ENCODE assay signal across 9 mouse cellular contexts in the genomic region with DNA sequence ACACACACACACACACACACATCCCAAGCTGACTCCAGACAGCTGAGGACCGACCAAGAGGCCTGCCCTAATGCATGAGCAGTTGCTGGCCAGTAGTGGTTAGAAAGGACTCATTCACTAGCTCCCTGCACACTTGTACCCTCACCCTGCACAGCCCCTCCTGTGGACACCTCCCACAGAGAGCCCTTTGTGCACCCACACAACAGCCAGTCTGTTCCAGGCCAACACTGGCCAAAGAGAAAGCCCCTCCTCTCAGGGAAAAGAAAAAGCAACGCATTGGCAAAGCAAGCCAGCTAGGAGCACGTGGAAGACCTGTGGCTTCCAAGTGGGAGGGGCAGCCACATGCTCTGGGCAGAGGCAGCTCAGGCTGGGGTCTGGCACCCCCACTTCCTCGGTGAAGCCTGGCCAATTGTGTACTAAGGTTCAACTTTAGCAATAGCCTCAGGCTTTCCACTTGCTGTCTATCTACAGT. TPM values are rescaled to one million over a fixed set of nuclear protein-coding genes. Genes with fewer than 3 reads are reported as not detected.
DNase-seq lines count a peak whose midpoint lies in the region; ATAC-seq and TF ChIP-seq lines count a peak whose summit lies in the region.
"Had no signal": no experiment of that assay in that cellular context is flagged by ENCODE, and none has a peak within 500 bp of the region (broad histone marks: within the 10 kb centered on the region; RNA-seq: fewer than 3 reads in every experiment).

No protein-coding gene starts in this region.

- no peaks in the 10 kb centered on the region for H3K27me3 ChIP-seq in kidney, adult 2 months (replicated peaks; ENCODE audit: control insufficient read depth, insufficient read depth, low read length)
- H3K27me3 ChIP-seq in midbrain, postnatal 0 days (ENCODE audit: insufficient read depth, low read length), result no peaks in the 10 kb centered on the region

- 0 out of 2 replicates have a peak overlapping the region, but pooled peaks have one; percentile 2 for H3K9ac ChIP-seq in midbrain, postnatal 0 days (replicated peaks; ENCODE audit: low read length, poor library complexity, severe bottlenecking)

- no peak overlapping the region for H3K4me2 ChIP-seq in midbrain, postnatal 0 days (ENCODE audit: low read depth, low read length, poor library complexity, severe bottlenecking)

- H3K36me3 ChIP-seq in kidney, adult 2 months (ENCODE audit: control insufficient read depth, insufficient read depth, low read length), result peaks cover 27% of the 10 kb centered on the region
- H3K36me3 ChIP-seq in midbrain, postnatal 0 days (ENCODE audit: insufficient read depth, low read length), result peaks cover 59% of the 10 kb centered on the region

- H3K27ac ChIP-seq in embryonic fibroblast, embryonic 13.5 days (ENCODE audit: insufficient read depth, low read length), result peak overlapping the region; percentile 96
- H3K27ac ChIP-seq in kidney, adult 2 months (ENCODE audit: insufficient read depth, low read depth, low read length), result peak overlapping the region; percentile 79
- no peak overlapping the region for H3K27ac ChIP-seq in midbrain, postnatal 0 days (ENCODE audit: low read depth, low read length)

- peak; percentile 26 to 43 for DNase-seq in adrenal gland, adult 18-20 months (ENCODE audit: low spot score in 2 of 2)
- no peak for DNase-seq in adrenal gland, postnatal 4 days (ENCODE audit: low spot score in 2 of 2)
- DNase-seq in heart, adult 9 months (ENCODE audit: low spot score in 2 of 2), result peak; percentile 87 to 89
- DNase-seq in kidney, adult 2 months, result peak; percentile 97
- peak; percentile 60 to 87 for DNase-seq in left cerebral cortex, postnatal 25 days (ENCODE audit: low spot score in 2 of 2)
- peak; percentile 89 for DNase-seq in midbrain, postnatal 0 days (ENCODE audit: low spot score)

- H3K9me3 ChIP-seq in midbrain, postnatal 0 days (ENCODE audit: low read length), result no peaks in the 10 kb centered on the region

- peak; percentile 89 for ATAC-seq in midbrain, postnatal 0 days (ENCODE audit: low FRiP score)
- ATAC-seq in erythroid progenitor cell, adult 5-6 weeks (replicated peaks; ENCODE audit: low FRiP score, poor library complexity, severe bottlenecking), result no peak

- H3K4me1 ChIP-seq in embryonic fibroblast, embryonic 13.5 days (ENCODE audit: control insufficient read depth, insufficient read depth, low read length), result peaks cover 33% of the 10 kb centered on the region
- H3K4me1 ChIP-seq in kidney, adult 2 months (ENCODE audit: control insufficient read depth, insufficient read depth, low read length), result peaks cover 64% of the 10 kb centered on the region
- H3K4me1 ChIP-seq in midbrain, postnatal 0 days (ENCODE audit: insufficient read depth, low read length), result peaks cover 29% of the 10 kb centered on the region

- intact Hi-C loops in left cerebral cortex, postnatal 25 days (cut with DNase I), result no loop called here

- peak; percentile 27; the same call in 1 of the 2 replicates for TF ChIP-seq POLR2A in embryonic fibroblast, embryonic 13.5 days (IDR thresholded peaks at IDR 0.05; ENCODE audit: low read depth, low read length)
- peak; percentile 43 for TF ChIP-seq POLR2A in kidney, adult 2 months (IDR thresholded peaks at IDR 0.05; ENCODE audit: low read depth, low read length)

- no peak for TF ChIP-seq CTCF in embryonic fibroblast, embryonic 13.5 days (IDR thresholded peaks at IDR 0.05; ENCODE audit: borderline replicate concordance, insufficient read depth, low read length)
- no peak for TF ChIP-seq CTCF in kidney, adult 2 months (conservative IDR thresholded peaks at IDR 0.05; ENCODE audit: insufficient read depth, insufficient read length, low read depth, low read length)
- peak; percentile 11; the same call in 1 of the 2 replicates for TF ChIP-seq CTCF in midbrain, postnatal 0 days (IDR thresholded peaks at IDR 0.05)

- no peak overlapping the region for H3K4me3 ChIP-seq in embryonic fibroblast, embryonic 13.5 days (ENCODE audit: insufficient read depth, low read length)
- H3K4me3 ChIP-seq in kidney, adult 2 months (ENCODE audit: insufficient read depth, low read depth, low read length), result no peak overlapping the region
- H3K4me3 ChIP-seq in midbrain, postnatal 0 days (ENCODE audit: low read depth, low read length), result no peak overlapping the region
- H3K4me3 ChIP-seq: erythroblast, embryonic 14.5 days had no signal

- 5% methylated on average over 4 of the region's 4 CpGs for WGBS in kidney, adult 2 months
- WGBS in midbrain, postnatal 0 days, result 3% methylated on average over 4 of the region's 4 CpGs

RNA-seq across cellular contexts. Expression of gene Amotl2, which starts 7.6 kb away (rescaled TPM):
- total RNA-seq in adrenal gland, adult 18-20 months (2021), result 100 to 1,000 TPM in 1 of 2 experiments, 10 to 100 TPM in 1; 73.0 to 202 TPM
- 10 to 100 TPM; 80.9 to 94.5 TPM for total RNA-seq in adrenal gland, postnatal 4 days (2021)
- polyA plus RNA-seq in embryonic fibroblast, embryonic 13.5 days (2011; ENCODE audit: insufficient read length, low read depth, missing spikeins), result 135 and 188 TPM in 2 replicates
- polyA plus RNA-seq in kidney, adult 2 months (2012; rRNA removed), result 37.7 and 40.5 TPM in 2 replicates
- total RNA-seq in left cerebral cortex, postnatal 25 days (2021), result 10 to 100 TPM; 18.7 to 18.8 TPM
- 125 and 129 TPM in 2 replicates for total RNA-seq in midbrain, postnatal 0 days (2014; rRNA removed)
- 31.5 and 32.5 TPM in 2 replicates for polyA plus RNA-seq in midbrain, postnatal 0 days (2015; fragmentation: Nextera tagmentation; extraction: Ambion mirVana)
- not detected in 2 replicates for total RNA-seq in erythroid progenitor cell, adult 5-6 weeks (2015; ENCODE audit: low replicate concordance)
- 0.39 and 11.4 TPM in 2 replicates for total RNA-seq in erythroid progenitor cell, adult 5-6 weeks (2017; ENCODE audit: low replicate concordance)

Comparison
In these comparisons a context has a peak if more than half of its experiments do, and no peak if none do; other contexts are left out.
1. DNase-seq: peak in adrenal gland, adult 18-20 months (2 of 2), heart, adult 9 months (2 of 2), kidney, adult 2 months (single experiment), left cerebral cortex, postnatal 25 days (2 of 2) and midbrain, postnatal 0 days (single experiment); none in adrenal gland, postnatal 4 days (0 of 2).